Mouse (Mus musculus) liver, embryonic 14.5 days (tissue): ENCODE measurements around the gene Cops7b. TPM values are rescaled to one million over a fixed set of nuclear protein-coding genes. Genes with fewer than 3 reads are reported as not detected.

Source experiments
- ATAC-seq: fragments of 200-750 bp; cut with Nextera tagmentation; 2 replicates; pipeline ENCODE4 v1.8.0; 2017; ENCODE audit warnings: moderate number of reproducible peaks, mild to moderate bottlenecking, moderate library complexity; ENCODE audit not compliant: insufficient read depth
- DNase-seq, 3 experiments: peaks; one replicate each; pipeline ENCODE4 v3.0.0-alpha.2; 2012 to 2013; ENCODE audit warnings: low read depth in 3 of 3, low spot score in 3 of 3
- H3K27ac ChIP-seq: fragments of 300-500 bp; sonication (generic); 2 replicates; pipeline ENCODE4 v1.5.1; 2014; ENCODE audit warnings: moderate library complexity, mild to moderate bottlenecking, control low read depth, inconsistent platforms
- H3K27me3 ChIP-seq: fragments of 300-500 bp; sonication (generic); 2 replicates; pipeline ENCODE4 v1.6.1; 2014; ENCODE audit warnings: mild to moderate bottlenecking, low read length, moderate library complexity; ENCODE audit not compliant: control insufficient read depth, insufficient read depth
- H3K36me3 ChIP-seq: fragments of 300-500 bp; sonication (generic); replicated peaks from 2 replicates; pipeline ENCODE4 v1.6.1; 2014; ENCODE audit warnings: low read depth; ENCODE audit not compliant: control insufficient read depth, insufficient read depth
- H3K4me1 ChIP-seq, 2 experiments: fragments of 200-500 bp in 1 of 2; fragments of 300-500 bp in 1 of 2; sonication (generic) in 1 of 2; replicated peaks; 2 replicates each; pipeline ENCODE4 v1.6.1; 2012 to 2014; ENCODE audit warnings: antibody characterized with exemption in 1 of 2, inconsistent platforms in 1 of 2, low read length in 1 of 2; ENCODE audit not compliant: control insufficient read depth in 2 of 2, insufficient read depth in 2 of 2
- H3K4me2 ChIP-seq: fragments of 300-500 bp; sonication (generic); 2 replicates; pipeline ENCODE4 v1.6.1; 2014; ENCODE audit warnings: low read depth, mild to moderate bottlenecking, control low read depth, moderate library complexity
- H3K4me3 ChIP-seq, 2 experiments: fragments of 200-500 bp in 1 of 2; fragments of 300-500 bp in 1 of 2; sonication (generic) in 1 of 2; 2 replicates each; pipeline ENCODE4 v1.5.1; 2012 to 2014; ENCODE audit warnings: low read depth in 2 of 2, low read length in 2 of 2, mild to moderate bottlenecking in 2 of 2, control low read depth in 1 of 2, inconsistent platforms in 1 of 2, moderate library complexity in 1 of 2; ENCODE audit not compliant: insufficient read depth in 1 of 2
- H3K9ac ChIP-seq: fragments of 300-500 bp; sonication (generic); replicated peaks from 2 replicates; pipeline ENCODE4 v1.6.1; 2014; ENCODE audit warnings: mild to moderate bottlenecking, control low read depth, moderate library complexity
- H3K9me3 ChIP-seq: fragments of 300-500 bp; sonication (generic); 2 replicates; pipeline ENCODE4 v1.6.1; 2016; ENCODE audit warnings: low read length, mixed read lengths; ENCODE audit not compliant: control insufficient read depth
- CTCF ChIP-seq: IDR thresholded peaks from 2 replicates; pipeline ENCODE4 v1.5.1; 2016; ENCODE audit warnings: antibody characterized with exemption, low read depth, control low read depth
- EP300 ChIP-seq: IDR thresholded peaks from 2 replicates; pipeline ENCODE4 v1.6.1; 2016; ENCODE audit warnings: antibody characterized with exemption, low read depth
- WGBS: fragments of 180-500 bp; shearing (Covaris S2); extraction: QIAGEN DNeasy Blood & Tissue Kit; methylation state at CpG from one replicate; pipeline ENCODE4 v1.1.7; 2014; ENCODE audit not compliant: insufficient replicate concordance; 5-methylcytosine and 5-hydroxymethylcytosine counted together
- microRNA-seq: library from miRNA; unstranded; fragments of <30 nt; microRNA quantifications from one replicate; pipeline ENCODE4, GENCODE M21; 2016
- polyA plus RNA-seq, 2 experiments: library from polyadenylated mRNA; depleted of rRNA in 1 of 2; stranded (reverse) in 1 of 2; unstranded in 1 of 2; fragments of >200 nt; fragmentation: Nextera tagmentation in 1 of 2; extraction: Ambion mirVana in 1 of 2; gene quantifications; 2 replicates each; pipeline versions ENCODE4 v1.2.1 to v1.2.3; 2012 to 2014

Gene Cops7b
- polyA plus RNA-seq, 2 experiments, result 11.4 to 16.3 TPM

DNA sequence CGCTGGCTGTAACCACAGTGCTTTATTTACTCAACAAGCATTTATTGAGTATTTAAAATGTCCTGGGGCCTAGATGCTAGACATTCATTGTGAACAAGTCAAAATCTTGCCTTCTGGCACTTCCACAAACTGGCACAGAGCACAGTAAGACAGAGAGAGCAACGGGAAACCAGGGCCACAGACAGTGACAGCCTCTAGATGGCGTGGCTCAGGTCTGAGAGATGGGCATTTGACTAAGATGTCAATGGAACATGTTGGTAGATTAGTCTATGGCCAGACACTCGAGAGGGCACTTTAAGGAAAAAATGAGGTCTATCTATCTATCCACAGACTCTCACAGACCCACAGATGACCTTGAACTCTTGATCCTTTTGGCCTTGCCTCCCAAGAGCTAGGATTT, 70.0 kb downstream of the Cops7b start:
- Histone ChIP-seq H3K4me3 (no peak overlapping the region), H3K27ac (no peak overlapping the region), H3K9ac (no peak overlapping the region), H3K9me3 (no peaks in the 10 kb centered on the region), H3K27me3 (no peaks in the 10 kb centered on the region), H3K4me2 (no peak overlapping the region), H3K4me1 (no peaks in the 10 kb centered on the region), H3K36me3 (no peaks in the 10 kb centered on the region)
- ATAC-seq, result no peak
- 38% methylated on average over 4 of the region's 4 CpGs for WGBS
- TF ChIP-seq CTCF (peak; percentile 31; the same call in 1 of the 2 replicates), EP300 (no peak)
- no peak for DNase-seq

DNA sequence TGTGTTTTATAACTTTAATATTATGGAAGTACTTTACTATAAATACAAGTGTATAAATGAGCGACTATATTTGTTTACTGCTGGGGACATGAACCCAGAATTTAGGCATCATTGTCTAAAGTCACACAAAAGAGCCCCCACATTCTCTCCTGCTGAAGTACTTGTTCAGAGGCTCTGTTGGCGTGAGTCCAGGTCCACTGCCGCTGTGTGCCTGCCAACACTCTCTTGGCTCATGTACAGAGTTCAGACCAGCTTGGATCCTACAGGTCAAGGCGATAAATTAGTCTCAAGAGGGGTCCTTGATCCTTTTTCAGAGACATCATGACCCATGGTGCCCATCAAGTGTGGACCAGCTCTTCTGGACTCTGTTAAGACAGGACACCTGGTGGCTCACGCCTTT, 74.4 kb downstream of the Cops7b start:
- H3K9me3 ChIP-seq, result no peaks in the 10 kb centered on the region
- no peaks in the 10 kb centered on the region for H3K36me3 ChIP-seq
- no peak overlapping the region for H3K27ac ChIP-seq
- no peak overlapping the region for H3K9ac ChIP-seq
- H3K4me1 ChIP-seq, result no peaks in the 10 kb centered on the region
- TF ChIP-seq EP300, result no peak
- no peak for TF ChIP-seq CTCF
- 59% methylated on average over 5 of the region's 5 CpGs for WGBS
- no peak overlapping the region for H3K4me3 ChIP-seq
- no peaks in the 10 kb centered on the region for H3K27me3 ChIP-seq
- H3K4me2 ChIP-seq, result no peak overlapping the region
- ATAC-seq (no peak), DNase-seq (no peak)

Small RNA genes within 50 kb of the gene (microRNA-seq; reads per million reads assigned to microRNA genes)
- not detected for gene Gm22955

Other genes starting within 250 kb of the Cops7b start
- 57.4 and 208 TPM in 2 replicates for gene Ncl, start 223.5 kb upstream of the Cops7b start, polyA plus RNA-seq (2012; rRNA removed)
- 192 and 224 TPM in 2 replicates for gene Ncl, start 223.5 kb upstream of the Cops7b start, polyA plus RNA-seq (2014; fragmentation: Nextera tagmentation; extraction: Ambion mirVana)
- not detected in 2 replicates for gene Nmur1, start 156.7 kb upstream of the Cops7b start, polyA plus RNA-seq (2012; rRNA removed)
- not detected in 2 replicates for gene Nmur1, start 156.7 kb upstream of the Cops7b start, polyA plus RNA-seq (2014; fragmentation: Nextera tagmentation; extraction: Ambion mirVana)
- gene Tex44, start 156.6 kb upstream of the Cops7b start, polyA plus RNA-seq (2012; rRNA removed), result not detected in 2 replicates
- not detected in 2 replicates for gene Tex44, start 156.6 kb upstream of the Cops7b start, polyA plus RNA-seq (2014; fragmentation: Nextera tagmentation; extraction: Ambion mirVana)
- 466 and 1,286 TPM in 2 replicates for gene Ptma, start 56.2 kb upstream of the Cops7b start, polyA plus RNA-seq (2012; rRNA removed)
- 993 and 1,059 TPM in 2 replicates for gene Ptma, start 56.2 kb upstream of the Cops7b start, polyA plus RNA-seq (2014; fragmentation: Nextera tagmentation; extraction: Ambion mirVana)
- 18.0 and 20.0 TPM in 2 replicates for gene Pde6d, start 275 bp upstream of the Cops7b start, polyA plus RNA-seq (2012; rRNA removed)
- 23.6 and 25.2 TPM in 2 replicates for gene Pde6d, start 275 bp upstream of the Cops7b start, polyA plus RNA-seq (2014; fragmentation: Nextera tagmentation; extraction: Ambion mirVana)
- gene Nppc, start 87.7 kb downstream of the Cops7b start, polyA plus RNA-seq (2012; rRNA removed), result 0.04 and 0.09 TPM in 2 replicates
- not detected in 2 replicates for gene Nppc, start 87.7 kb downstream of the Cops7b start, polyA plus RNA-seq (2014; fragmentation: Nextera tagmentation; extraction: Ambion mirVana)
- 5.1 and 6.0 TPM in 2 replicates for gene Dis3l2, start 120.9 kb downstream of the Cops7b start, polyA plus RNA-seq (2012; rRNA removed)
- 7.1 and 8.0 TPM in 2 replicates for gene Dis3l2, start 120.9 kb downstream of the Cops7b start, polyA plus RNA-seq (2014; fragmentation: Nextera tagmentation; extraction: Ambion mirVana)